Mouse (Mus musculus): ENCODE measurements around the gene Foxl1. TPM values are rescaled to one million over a fixed set of nuclear protein-coding genes. Genes with fewer than 3 reads are reported as not detected.

Foxl1 gene
- polyA plus RNA-seq, 2 experiments from 2014 or later = not detected

GRCm38 (mm10) chr8:121170626-121171552 lies 43.1 kb downstream of the Foxl1 start:
- no peak for ATAC-seq

- ATAC-seq = no peak
Measured at GRCm38 (mm10) chr8:121172567-121172966, 44.8 kb downstream of the Foxl1 start.

- ATAC-seq = no peak
Measured at GRCm38 (mm10) chr8:121174178-121174577, 46.4 kb downstream of the Foxl1 start.

GRCm38 (mm10) chr8:121174721-121175539 lies 47.2 kb downstream of the Foxl1 start:
- no peak for ATAC-seq

GRCm38 (mm10) chr8:121175540-121176090 lies 47.9 kb downstream of the Foxl1 start:
- no peak for ATAC-seq

GRCm38 (mm10) chr8:121176291-121176690 lies 48.6 kb downstream of the Foxl1 start:
- peak; percentile 80 for ATAC-seq

Other genes with a start within 250 kb of the Foxl1 start
- gene Foxf1, start 43.6 kb upstream of the Foxl1 start, polyA plus RNA-seq (2017; shearing (Covaris generic)) = not detected
- gene Mthfsd, start 19.5 kb upstream of the Foxl1 start, polyA plus RNA-seq (2017; shearing (Covaris generic)) = 10 to 100 TPM; 16.1 to 24.7 TPM
- gene Foxc2, start 11.8 kb upstream of the Foxl1 start, polyA plus RNA-seq (2017; shearing (Covaris generic)) = not detected